Mouse (Mus musculus) spleen, postnatal 4 days (tissue): ENCODE data around the gene Cadm1.

Experiments
- DNase-seq, 2 experiments: peaks; one replicate each; pipeline ENCODE4 v3.0.0; 2022; ENCODE audit warnings: low spot score in 2 of 2

Gene Cadm1

GRCm38 (mm10) chr9:47671617-47672016 is 141.6 kb downstream of the Cadm1 start:
- no peak for DNase-seq

- DNase-seq, result no peak
Measured at GRCm38 (mm10) chr9:47674766-47675713, 145.1 kb downstream of the Cadm1 start.

GRCm38 (mm10) chr9:47686881-47687280 is 156.9 kb downstream of the Cadm1 start:
- DNase-seq, result no peak

- no peak for DNase-seq
Measured at GRCm38 (mm10) chr9:47687604-47688003, 157.6 kb downstream of the Cadm1 start.

GRCm38 (mm10) chr9:47688297-47688696 is 158.3 kb downstream of the Cadm1 start:
- DNase-seq, result peak in 1 of 2 experiments; percentile 18

GRCm38 (mm10) chr9:47692911-47693310 is 162.9 kb downstream of the Cadm1 start:
- DNase-seq, result no peak

GRCm38 (mm10) chr9:47699026-47699425 is 169.1 kb downstream of the Cadm1 start:
- DNase-seq, result peak; percentile 22 to 70

GRCm38 (mm10) chr9:47700021-47700420 is 170.0 kb downstream of the Cadm1 start:
- DNase-seq, result no peak

- DNase-seq, result no peak
Measured at GRCm38 (mm10) chr9:47703026-47703876, 173.3 kb downstream of the Cadm1 start.

GRCm38 (mm10) chr9:47706341-47706740 is 176.4 kb downstream of the Cadm1 start:
- DNase-seq, result no peak

GRCm38 (mm10) chr9:47707326-47707725 is 177.4 kb downstream of the Cadm1 start:
- DNase-seq, result no peak

- DNase-seq, result peak; percentile 40 to 78
Measured at GRCm38 (mm10) chr9:47708299-47708698, 178.3 kb downstream of the Cadm1 start.

GRCm38 (mm10) chr9:47710946-47711345 is 181.0 kb downstream of the Cadm1 start:
- DNase-seq, result no peak

GRCm38 (mm10) chr9:47714541-47714940 is 184.6 kb downstream of the Cadm1 start:
- no peak for DNase-seq

GRCm38 (mm10) chr9:47715415-47715814 is 185.4 kb downstream of the Cadm1 start:
- DNase-seq, result no peak

GRCm38 (mm10) chr9:47716883-47717282 is 186.9 kb downstream of the Cadm1 start:
- DNase-seq, result no peak

GRCm38 (mm10) chr9:47727611-47728010 is 197.6 kb downstream of the Cadm1 start:
- DNase-seq, result no peak

GRCm38 (mm10) chr9:47728852-47729251 is 198.9 kb downstream of the Cadm1 start:
- no peak for DNase-seq

GRCm38 (mm10) chr9:47730247-47730646 is 200.3 kb downstream of the Cadm1 start:
- DNase-seq, result no peak

- peak in 1 of 2 experiments; percentile 12 for DNase-seq
Measured at GRCm38 (mm10) chr9:47733780-47734451, 203.9 kb downstream of the Cadm1 start.

- DNase-seq, result no peak
Measured at GRCm38 (mm10) chr9:47734905-47735304, 204.9 kb downstream of the Cadm1 start.

GRCm38 (mm10) chr9:47738799-47739198 is 208.8 kb downstream of the Cadm1 start:
- no peak for DNase-seq
